Mouse (Mus musculus) erythroblast, embryonic 14.5 days (primary cell): Measurements from ENCODE around the gene Lrba.

Experiments
- GATA1 ChIP-seq: IDR thresholded peaks from 2 replicates; pipeline ENCODE4 v1.6.1; 2012; ENCODE audit warnings: low read length, inconsistent platforms, mixed read lengths
- TAL1 ChIP-seq: IDR thresholded peaks from 3 replicates; pipeline ENCODE4 v1.6.1; 2012; ENCODE audit warnings: low read length, inconsistent platforms, mixed read lengths

GRCm38 (mm10) chr3:86698947-86699346, 474.5 kb downstream of the Lrba start:
- TF ChIP-seq TAL1 = no peak
- no peak for TF ChIP-seq GATA1
